Comparison of ENCODE assay signal across 8 mouse cellular contexts in genomic region chr11:105589231-105589876, GRCm38 (mm10). TPM values are rescaled to one million over a fixed set of nuclear protein-coding genes. Genes with fewer than 3 reads are reported as not detected.
DNase-seq lines count a peak whose midpoint lies in the region; ATAC-seq lines count a peak whose summit lies in the region.

No protein-coding gene starts in this region.

- ATAC-seq in hindbrain, embryonic 15.5 days (ENCODE audit: low FRiP score, low read depth): peak; percentile 93

- DNase-seq in T-cell, adult 2 months (ENCODE audit: low spot score): peak; percentile 86
- peak; percentile 93 for DNase-seq in cerebellum, postnatal 14 days
- DNase-seq in frontal cortex, postnatal 36 days (ENCODE audit: low spot score in 2 of 2): peak; percentile 91 to 94
- peak; percentile 91 to 92 for DNase-seq in layer of hippocampus, postnatal 36 days
- peak; percentile 89 for DNase-seq in lung, postnatal 25 days (ENCODE audit: low spot score)
- DNase-seq in retina, adult 2 months (ENCODE audit: low read depth, low spot score): peak; percentile 54
- peak; percentile 88 for DNase-seq in thymus, postnatal 25 days

- no peaks in the 10 kb centered on the region for H3K36me3 ChIP-seq in hindbrain, embryonic 15.5 days

- H3K4me3 ChIP-seq in hindbrain, embryonic 15.5 days: peak overlapping the region; percentile 99

- WGBS in hindbrain, embryonic 15.5 days: under 1% methylated on average over 60 of the region's 70 CpGs

- H3K27me3 ChIP-seq in hindbrain, embryonic 15.5 days: no peaks in the 10 kb centered on the region

- H3K4me2 ChIP-seq in hindbrain, embryonic 15.5 days: peak overlapping the region; percentile 72

- H3K9me3 ChIP-seq in hindbrain, embryonic 15.5 days: no peaks in the 10 kb centered on the region

- H3K4me1 ChIP-seq in hindbrain, embryonic 15.5 days (replicated peaks): peaks cover 16% of the 10 kb centered on the region

- peak overlapping the region; percentile 98 for H3K27ac ChIP-seq in hindbrain, embryonic 15.5 days (replicated peaks)

- peak overlapping the region; percentile 100 for H3K9ac ChIP-seq in hindbrain, embryonic 15.5 days

RNA-seq across cellular contexts. Expression of gene Tanc2, which starts 0.4 kb away (rescaled TPM):
- 39.3 and 50.8 TPM in 2 replicates for polyA plus RNA-seq in hindbrain, embryonic 15.5 days (2015; fragmentation: Nextera tagmentation; extraction: Ambion mirVana)
- 100 to 1,000 TPM; 145 to 164 TPM for total RNA-seq in layer of hippocampus, postnatal 36 days (2021)

Comparison
In these comparisons a context has a peak if more than half of its experiments do, and no peak if none do; other contexts are left out.
1. Peak in every context shown above with its lines: DNase-seq, ATAC-seq, H3K4me3 ChIP-seq and H3K27ac ChIP-seq.